Mouse (Mus musculus): Measurements from ENCODE around the gene Fbf1. TPM values are rescaled to one million over a fixed set of nuclear protein-coding genes. Genes with fewer than 3 reads are reported as not detected.
A peak's percentile ranks its signal among the peaks of the same experiment; 100 is the strongest.
"Not testable (repeated sequence)": the region's sequence is repeated elsewhere in the genome, so short reads cannot be mapped to it uniquely, and the experiment has no call there.

The Fbf1 gene
- total RNA-seq, 2 experiments from 2014 or later = 26.5 to 34.4 TPM

- DNase-seq = no peak
Observed at GRCm38 (mm10) chr11:116133497-116133896, 34.5 kb downstream of the Fbf1 start.

- DNase-seq = peak; percentile 55
Observed at GRCm38 (mm10) chr11:116132366-116133333, 35.3 kb downstream of the Fbf1 start.

- no peak for DNase-seq
Observed at GRCm38 (mm10) chr11:116131349-116132170, 36.4 kb downstream of the Fbf1 start.

GRCm38 (mm10) chr11:116130488-116131205, 37.3 kb downstream of the Fbf1 start, which contains the start of gene Trim65:
Gene Trim65, minus strand, starts transcription at chr11:116131128.
- DNase-seq = peak; percentile 93

- DNase-seq = no peak
Observed at GRCm38 (mm10) chr11:116129993-116130487, 37.9 kb downstream of the Fbf1 start.

- DNase-seq = no peak
Observed at GRCm38 (mm10) chr11:116129091-116129790, 38.7 kb downstream of the Fbf1 start.

DNA sequence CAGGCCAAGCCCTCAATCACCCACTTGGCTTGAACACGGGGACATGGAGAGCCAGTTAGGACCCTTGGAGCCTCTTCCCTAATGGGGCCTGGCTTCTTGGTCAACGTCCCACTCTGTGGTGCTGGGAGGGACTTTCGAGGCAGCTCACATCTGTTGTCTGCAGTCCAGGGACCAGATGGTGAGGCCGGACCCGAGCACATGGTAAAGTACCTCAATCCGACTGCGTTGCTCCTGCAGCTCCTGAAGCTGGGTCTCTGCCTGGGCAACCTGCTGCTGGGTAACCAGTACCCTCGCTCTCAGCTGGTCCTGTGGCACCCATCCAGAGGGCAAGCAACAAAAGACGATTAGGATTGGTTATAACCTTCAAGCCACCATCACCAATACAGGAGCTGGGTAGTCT, 40.0 kb downstream of the Fbf1 start:
- no peak for DNase-seq

DNA sequence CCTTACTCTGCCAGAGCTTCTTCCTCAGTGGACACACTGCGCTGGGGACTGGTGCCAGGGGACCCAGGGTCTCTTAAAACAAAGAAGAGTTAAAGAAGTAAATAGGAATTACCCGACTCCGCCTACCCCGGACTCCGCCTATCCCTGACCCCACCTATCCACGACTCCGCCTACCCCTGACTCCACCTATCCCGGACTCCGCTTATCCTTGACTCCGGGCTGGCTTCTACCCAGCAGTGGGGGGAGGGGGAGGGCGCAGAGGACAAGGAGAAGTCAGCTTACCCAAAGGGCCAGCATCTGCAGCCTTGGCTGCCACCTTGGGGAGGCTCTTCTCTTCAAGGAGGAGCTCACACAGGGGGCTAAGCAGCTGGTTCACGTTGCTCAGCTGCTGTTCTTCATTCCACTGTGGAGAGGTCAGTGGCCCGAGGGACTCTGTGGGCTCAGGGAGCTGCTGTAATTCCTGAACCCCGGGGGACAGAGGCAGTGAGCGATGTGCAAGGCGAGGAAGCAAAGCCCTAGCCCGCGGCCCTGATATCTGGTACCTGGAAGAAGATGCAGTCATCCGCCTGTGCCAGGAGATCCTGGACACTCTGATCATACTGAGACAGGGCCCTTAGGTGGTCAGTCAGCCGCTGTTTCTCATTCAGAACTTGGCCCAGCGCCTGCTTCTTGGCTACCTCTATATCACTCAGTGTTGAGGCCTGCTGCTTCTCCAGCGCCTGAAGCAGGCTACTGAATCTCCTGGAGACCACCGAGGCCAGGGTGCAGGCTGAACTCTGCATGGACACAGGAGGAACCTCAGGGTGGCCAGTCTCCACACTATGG, 40.6 kb downstream of the Fbf1 start, which contains the start of gene Trim47:
Gene Trim47, minus strand, starts transcription at position 55 of the 825 bp plus-strand sequence.
- DNase-seq = peak; percentile 93

GRCm38 (mm10) chr11:116126261-116126660, 41.7 kb downstream of the Fbf1 start:
- no peak for DNase-seq

DNA sequence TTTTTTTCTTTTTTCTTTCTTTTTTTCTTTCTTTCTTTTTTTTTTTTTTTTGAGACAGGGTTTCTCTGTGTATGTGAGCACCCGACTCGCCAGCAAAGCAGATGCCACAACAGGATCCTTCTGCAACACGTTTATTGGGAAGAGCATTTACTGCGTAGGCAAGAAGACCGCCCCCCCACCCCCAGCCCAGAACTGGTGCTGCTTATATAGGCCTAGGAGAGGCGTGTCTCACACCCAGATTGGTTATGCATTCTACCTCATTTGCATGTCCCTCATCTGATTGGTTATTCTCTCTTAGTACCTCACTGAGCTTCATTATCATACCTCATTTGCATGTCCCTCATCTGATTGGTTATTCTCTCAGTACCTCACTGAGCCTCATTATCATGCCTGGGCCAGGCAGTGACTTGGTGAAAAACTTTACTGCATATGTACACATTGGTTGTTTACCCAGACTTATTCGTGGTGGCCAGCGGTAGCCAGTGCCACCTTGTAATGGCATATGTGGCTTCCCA, 46.2 kb downstream of the Fbf1 start:
- not testable (repeated sequence) for DNase-seq

DNA sequence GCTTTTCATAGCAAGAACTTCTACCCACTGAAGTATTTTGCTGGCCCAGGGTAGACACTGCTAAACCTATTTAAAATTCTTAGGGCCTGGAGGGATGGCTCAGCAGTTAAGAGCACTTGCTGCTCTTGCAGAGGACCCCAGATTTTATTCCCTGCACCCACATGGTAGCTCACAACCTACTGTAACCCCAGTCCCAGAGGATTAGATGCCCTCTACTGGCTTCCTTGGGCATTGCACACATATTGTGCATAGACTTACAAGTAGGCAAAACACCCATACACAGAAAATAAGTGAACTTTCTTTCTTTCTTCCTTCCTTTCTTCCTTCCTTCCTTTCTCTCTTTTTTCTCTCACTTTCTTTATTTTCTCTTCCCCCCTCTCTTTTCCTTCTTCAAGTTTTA, 50.1 kb downstream of the Fbf1 start:
- no peak for DNase-seq

GRCm38 (mm10) chr11:116117241-116117640, 50.7 kb downstream of the Fbf1 start:
- DNase-seq = no peak

DNA sequence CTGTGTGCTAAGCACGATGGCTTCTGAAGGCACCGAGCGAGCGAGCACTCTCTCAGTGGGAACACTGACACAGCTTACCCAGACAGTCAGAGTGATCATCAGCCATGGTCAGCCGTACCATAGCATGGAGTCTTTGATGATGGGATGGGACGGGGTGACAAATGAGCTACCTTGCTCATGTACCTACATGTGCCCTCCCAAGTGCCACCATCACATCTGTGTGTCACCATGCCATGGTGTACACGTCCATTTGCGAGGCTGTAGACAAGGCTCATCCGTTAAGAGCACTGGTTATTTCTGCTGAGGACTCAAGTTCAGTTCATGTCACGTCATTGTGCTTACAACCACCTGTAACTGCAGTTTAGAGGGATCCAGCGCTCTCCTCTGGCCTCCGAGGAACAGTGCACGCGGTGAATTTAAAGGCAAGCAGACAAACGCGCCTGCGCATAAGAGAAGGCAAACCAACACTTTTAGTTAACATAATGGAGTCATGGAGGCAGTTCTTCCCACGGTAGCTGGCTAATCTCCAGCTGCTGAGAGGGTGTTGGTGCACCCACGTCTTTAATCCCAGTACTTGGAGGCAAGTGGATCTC, 56.3 kb downstream of the Fbf1 start:
- DNase-seq = no peak

DNA sequence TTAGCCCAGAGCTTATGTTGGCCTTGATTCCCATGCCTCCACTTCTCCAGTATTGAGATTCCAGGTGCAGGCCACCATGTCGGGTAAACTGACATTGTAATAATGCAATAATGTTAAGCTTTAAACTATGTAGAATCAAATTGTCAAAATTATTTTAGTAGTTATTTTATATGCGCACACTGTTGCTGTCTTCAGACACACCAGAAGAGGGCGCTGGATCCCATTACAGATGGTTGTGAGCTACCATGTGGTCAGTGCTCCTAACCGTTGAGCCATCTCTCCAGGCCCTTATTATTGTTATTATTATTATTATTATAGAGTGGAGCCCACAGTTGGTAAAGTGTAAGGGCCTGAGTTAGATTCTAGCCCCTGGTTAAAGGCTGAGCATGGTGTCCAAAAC, 56.9 kb downstream of the Fbf1 start:
- no peak for DNase-seq

GRCm38 (mm10) chr11:116110540-116110939, 57.4 kb downstream of the Fbf1 start:
- DNase-seq = no peak

- peak; percentile 86 for DNase-seq
Observed at GRCm38 (mm10) chr11:116110131-116110530, 57.8 kb downstream of the Fbf1 start.

- DNase-seq = peak; percentile 53
Observed at GRCm38 (mm10) chr11:116109441-116110081, 58.4 kb downstream of the Fbf1 start.

- peak; percentile 76 for DNase-seq
Observed at GRCm38 (mm10) chr11:116108464-116109137, 59.4 kb downstream of the Fbf1 start.

Measured in adrenal gland, postnatal 10 days (tissue).